Mouse (Mus musculus) olfactory bulb, adult 2 months (tissue): ENCODE measurements around the gene E030018B13Rik. TPM values are rescaled to one million over a fixed set of nuclear protein-coding genes. Genes with fewer than 3 reads are reported as not detected.

ENCODE experiments used
- H3K27ac ChIP-seq: fragments of 200-500 bp; 2 replicates; pipeline ENCODE4 v1.5.1; 2012; ENCODE audit warnings: low read depth, low read length; ENCODE audit not compliant: insufficient read depth
- H3K4me1 ChIP-seq: fragments of 200-500 bp; 2 replicates; pipeline ENCODE4 v1.6.1; 2012; ENCODE audit warnings: low read length; ENCODE audit not compliant: control insufficient read depth, insufficient read depth
- H3K4me3 ChIP-seq: fragments of 200-500 bp; 2 replicates; pipeline ENCODE4 v1.5.1; 2012; ENCODE audit warnings: mild to moderate bottlenecking, low read depth, low read length, moderate library complexity; ENCODE audit not compliant: insufficient read depth
- CTCF ChIP-seq: fragments of 200-500 bp; IDR thresholded peaks from 2 replicates; pipeline ENCODE4 v1.5.1; 2012; ENCODE audit warnings: low read depth, mild to moderate bottlenecking, low read length, moderate library complexity; ENCODE audit not compliant: insufficient read depth
- POLR2A ChIP-seq: fragments of 200-500 bp; IDR thresholded peaks from 2 replicates; pipeline ENCODE4 v1.6.1; 2012; ENCODE audit warnings: mild to moderate bottlenecking, low read depth, low read length, moderate library complexity; ENCODE audit not compliant: insufficient read depth
- WGBS: fragments of 180-500 bp; shearing (Covaris S2); methylation state at CpG from one replicate; pipeline ENCODE4 v1.1.7; 2018; 5-methylcytosine and 5-hydroxymethylcytosine counted together
- polyA plus RNA-seq: library from polyadenylated mRNA; stranded (reverse); fragments of >200 nt; gene quantifications from 2 replicates; pipeline ENCODE4 v1.2.4, GENCODE M21; 2012; ENCODE audit warnings: low replicate concordance; ENCODE audit not compliant: missing spikeins, insufficient read depth, insufficient read length

The E030018B13Rik gene
- polyA plus RNA-seq, 1 experiment = not detected

DNA sequence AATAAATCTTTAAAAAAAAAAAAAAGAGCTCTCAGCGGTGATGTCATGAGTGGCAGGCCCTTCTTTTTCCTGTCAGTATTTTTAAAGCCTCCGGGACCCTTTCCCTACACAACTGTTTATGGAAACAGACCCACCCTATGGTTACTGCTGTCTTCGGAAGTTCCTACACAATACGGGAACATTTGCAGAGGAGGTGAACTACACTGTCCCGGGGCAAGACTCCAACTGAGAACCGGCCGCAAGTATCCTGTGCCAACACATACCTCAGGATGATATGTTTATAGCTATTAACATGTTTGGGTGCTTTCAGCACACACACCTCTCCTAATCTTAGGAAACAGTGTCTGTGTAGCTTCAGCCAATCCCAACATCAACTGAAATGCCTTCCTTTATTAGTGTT is 31.6 kb upstream of the E030018B13Rik start:
- no peak overlapping the region for H3K4me3 ChIP-seq
- peaks cover 20% of the 10 kb centered on the region for H3K4me1 ChIP-seq
- TF ChIP-seq CTCF (no peak), POLR2A (no peak)
- H3K27ac ChIP-seq = no peak overlapping the region
- WGBS = 83% methylated on average over 7 of the region's 7 CpGs

- TF ChIP-seq CTCF (no peak), POLR2A (no peak)
- Histone ChIP-seq H3K27ac (no peak overlapping the region), H3K4me3 (no peak overlapping the region), H3K4me1 (peaks cover 22% of the 10 kb centered on the region)
- 59% methylated on average over 8 of the region's 8 CpGs for WGBS
Observed at GRCm38 (mm10) chr7:63887034-63887551, 29.6 kb upstream of the E030018B13Rik start.

- H3K4me3 ChIP-seq = no peak overlapping the region
- H3K27ac ChIP-seq = no peak overlapping the region
- H3K4me1 ChIP-seq = peaks cover 22% of the 10 kb centered on the region
- TF ChIP-seq POLR2A = no peak
- no peak for TF ChIP-seq CTCF
- WGBS = 82% methylated on average over 10 of the region's 10 CpGs
Observed at GRCm38 (mm10) chr7:63887602-63888123, 29.0 kb upstream of the E030018B13Rik start.

DNA sequence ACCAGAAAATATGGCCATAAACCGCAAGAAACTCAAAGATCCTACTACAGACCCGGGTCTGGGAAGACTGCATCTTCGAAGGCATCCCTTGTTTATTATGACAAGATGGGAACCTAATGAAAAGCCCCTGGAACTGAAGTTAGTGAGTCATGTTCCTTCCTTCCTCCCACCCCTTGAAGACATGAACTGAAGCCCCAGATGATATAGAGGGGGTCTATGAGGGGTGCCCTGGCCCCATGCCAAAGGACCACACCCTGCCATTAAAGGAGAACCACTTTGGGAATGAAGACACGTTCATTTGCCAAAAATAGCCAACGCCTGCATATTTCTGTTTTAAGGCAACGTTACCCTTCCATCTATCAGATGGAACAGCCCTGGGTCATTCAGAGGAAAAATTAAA is 28.0 kb upstream of the E030018B13Rik start:
- TF ChIP-seq POLR2A (no peak), CTCF (no peak)
- Histone ChIP-seq H3K27ac (no peak overlapping the region), H3K4me1 (peaks cover 22% of the 10 kb centered on the region), H3K4me3 (no peak overlapping the region)
- 42% methylated on average over 6 of the region's 6 CpGs for WGBS

DNA sequence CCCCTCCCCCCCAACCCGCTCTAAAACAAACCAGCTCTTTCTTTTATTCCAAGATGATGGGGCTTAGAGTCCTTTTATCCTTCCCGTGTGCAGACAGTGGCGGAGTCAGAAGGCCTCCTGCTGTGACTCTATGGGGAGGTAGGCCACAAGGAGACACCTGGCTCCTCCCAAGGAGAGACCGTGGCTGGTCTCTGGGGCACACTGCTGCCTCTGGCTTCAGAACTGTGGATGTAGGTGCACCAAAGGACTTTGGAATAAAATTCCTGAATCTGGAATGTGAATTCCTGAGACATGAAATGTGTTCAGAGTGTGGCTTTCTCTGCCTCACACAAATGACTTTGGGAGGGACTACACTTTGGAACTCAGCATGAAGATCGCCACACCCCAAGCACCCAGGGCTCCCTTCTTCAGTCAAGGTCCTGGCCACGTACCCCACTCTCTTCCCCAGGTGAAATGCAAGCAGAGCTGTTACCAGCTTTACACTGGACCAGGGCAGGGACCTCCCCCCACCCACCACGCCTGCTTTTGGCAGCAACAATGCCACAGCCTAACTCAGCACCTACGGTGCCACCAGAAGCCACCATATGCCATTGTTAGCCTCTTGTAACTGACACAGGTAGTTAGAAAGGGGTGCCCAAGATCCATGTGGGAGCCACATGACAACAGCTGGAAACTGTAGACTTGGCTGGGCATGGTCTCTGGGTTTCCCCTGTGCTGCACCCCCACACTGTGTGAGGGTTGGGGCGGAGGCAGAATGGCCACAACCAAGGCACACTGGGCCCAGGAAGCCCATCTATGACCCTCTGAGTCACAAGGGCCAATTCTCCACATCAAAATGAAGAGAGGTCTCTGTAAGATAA is 27.3 kb upstream of the E030018B13Rik start:
- Histone ChIP-seq H3K4me3 (no peak overlapping the region), H3K4me1 (peaks cover 22% of the 10 kb centered on the region), H3K27ac (no peak overlapping the region)
- 72% methylated on average over 9 of the region's 9 CpGs for WGBS
- TF ChIP-seq CTCF = no peak
- no peak for TF ChIP-seq POLR2A

- no peak overlapping the region for H3K27ac ChIP-seq
- H3K4me3 ChIP-seq = no peak overlapping the region
- WGBS = 89% methylated on average over 43 of the region's 43 CpGs
- peaks cover 34% of the 10 kb centered on the region for H3K4me1 ChIP-seq
- TF ChIP-seq CTCF (no peak), POLR2A (no peak)
Observed at GRCm38 (mm10) chr7:63891488-63892075, 25.1 kb upstream of the E030018B13Rik start.

GRCm38 (mm10) chr7:63893201-63893600 is 23.5 kb upstream of the E030018B13Rik start:
- 42% methylated on average over 5 of the region's 5 CpGs for WGBS
- TF ChIP-seq CTCF (no peak), POLR2A (no peak)
- no peak overlapping the region for H3K27ac ChIP-seq
- peaks cover 35% of the 10 kb centered on the region for H3K4me1 ChIP-seq
- no peak overlapping the region for H3K4me3 ChIP-seq

GRCm38 (mm10) chr7:63893729-63894128 is 22.9 kb upstream of the E030018B13Rik start:
- Histone ChIP-seq H3K27ac (no peak overlapping the region), H3K4me1 (peaks cover 36% of the 10 kb centered on the region), H3K4me3 (no peak overlapping the region)
- TF ChIP-seq POLR2A (no peak), CTCF (no peak)
- 64% methylated on average over 4 of the region's 4 CpGs for WGBS

- 58% methylated on average over 4 of the region's 4 CpGs for WGBS
- Histone ChIP-seq H3K27ac (no peak overlapping the region), H3K4me1 (peaks cover 30% of the 10 kb centered on the region), H3K4me3 (no peak overlapping the region)
- TF ChIP-seq POLR2A (no peak), CTCF (no peak)
Observed at GRCm38 (mm10) chr7:63894662-63895061, 22.0 kb upstream of the E030018B13Rik start.
